Mouse (Mus musculus) adipocyte (in vitro differentiated cells): ENCODE measurements around the gene Clba1.

Experiments
- DNase-seq: peaks from one replicate; pipeline ENCODE4 v3.0.0-alpha.2; 2016; ENCODE audit warnings: low spot score

Gene Clba1

GRCm38 (mm10) chr12:112851116-112851515 lies 42.4 kb downstream of the Clba1 start:
- peak; percentile 50 for DNase-seq

GRCm38 (mm10) chr12:112853050-112853729 lies 44.5 kb downstream of the Clba1 start:
- DNase-seq: no peak

- DNase-seq: no peak
Measured at GRCm38 (mm10) chr12:112854610-112855333, 46.0 kb downstream of the Clba1 start.

- no peak for DNase-seq
Measured at GRCm38 (mm10) chr12:112856338-112856737, 47.6 kb downstream of the Clba1 start.

- DNase-seq: no peak
Measured at GRCm38 (mm10) chr12:112857021-112857925, 48.5 kb downstream of the Clba1 start.

GRCm38 (mm10) chr12:112858581-112859336 lies 50.0 kb downstream of the Clba1 start:
- DNase-seq: no peak

GRCm38 (mm10) chr12:112859930-112860329 lies 51.2 kb downstream of the Clba1 start:
- DNase-seq: no peak

GRCm38 (mm10) chr12:112860765-112861164 lies 52.0 kb downstream of the Clba1 start:
- DNase-seq: no peak

GRCm38 (mm10) chr12:112861911-112862321 lies 53.2 kb downstream of the Clba1 start:
- DNase-seq: no peak

- DNase-seq: no peak
Measured at GRCm38 (mm10) chr12:112864804-112865203, 56.1 kb downstream of the Clba1 start.
